Mouse (Mus musculus) erythroblast, embryonic 14.5 days (primary cell): ENCODE results near the gene Wdfy3. TPM values are rescaled to one million over a fixed set of nuclear protein-coding genes. Genes with fewer than 3 reads are reported as not detected.

ENCODE experiments used
- H3K27me3 ChIP-seq: 2 replicates; pipeline ENCODE4 v1.6.1; 2012; ENCODE audit warnings: inconsistent platforms; ENCODE audit not compliant: control insufficient read depth
- H3K36me3 ChIP-seq: 2 replicates; pipeline ENCODE4 v1.6.1; 2012; ENCODE audit warnings: mild to moderate bottlenecking, inconsistent platforms; ENCODE audit not compliant: control insufficient read depth
- H3K4me1 ChIP-seq: 2 replicates; pipeline ENCODE4 v1.6.1; 2012; ENCODE audit warnings: inconsistent platforms; ENCODE audit not compliant: control insufficient read depth
- H3K4me3 ChIP-seq: replicated peaks from 2 replicates; pipeline ENCODE3; 2012; ENCODE audit warnings: moderate library complexity, mild to moderate bottlenecking, inconsistent platforms
- H3K9me3 ChIP-seq: 2 replicates; pipeline ENCODE4 v1.6.1; 2012; ENCODE audit warnings: low read length, inconsistent platforms, mixed read lengths; ENCODE audit not compliant: control insufficient read depth
- GATA1 ChIP-seq: IDR thresholded peaks from 2 replicates; pipeline ENCODE4 v1.6.1; 2012; ENCODE audit warnings: low read length, inconsistent platforms, mixed read lengths
- TAL1 ChIP-seq: IDR thresholded peaks from 3 replicates; pipeline ENCODE4 v1.6.1; 2012; ENCODE audit warnings: low read length, inconsistent platforms, mixed read lengths
- polyA plus RNA-seq: library from polyadenylated mRNA; stranded (reverse); fragments of >175 nt; gene quantifications from 2 replicates; pipeline ENCODE4 v1.2.3, GENCODE M21; 2012

Gene Wdfy3
- polyA plus RNA-seq, 1 experiment, result 0.18 TPM

GRCm38 (mm10) chr5:101945731-101946130 is 124.0 kb downstream of the Wdfy3 start:
- no peak overlapping the region for H3K4me3 ChIP-seq
- no peak for TF ChIP-seq TAL1
- no peak for TF ChIP-seq GATA1
- no peaks in the 10 kb centered on the region for H3K4me1 ChIP-seq
- no peaks in the 10 kb centered on the region for H3K9me3 ChIP-seq
- H3K27me3 ChIP-seq, result no peaks in the 10 kb centered on the region
- peaks cover 63% of the 10 kb centered on the region for H3K36me3 ChIP-seq

DNA sequence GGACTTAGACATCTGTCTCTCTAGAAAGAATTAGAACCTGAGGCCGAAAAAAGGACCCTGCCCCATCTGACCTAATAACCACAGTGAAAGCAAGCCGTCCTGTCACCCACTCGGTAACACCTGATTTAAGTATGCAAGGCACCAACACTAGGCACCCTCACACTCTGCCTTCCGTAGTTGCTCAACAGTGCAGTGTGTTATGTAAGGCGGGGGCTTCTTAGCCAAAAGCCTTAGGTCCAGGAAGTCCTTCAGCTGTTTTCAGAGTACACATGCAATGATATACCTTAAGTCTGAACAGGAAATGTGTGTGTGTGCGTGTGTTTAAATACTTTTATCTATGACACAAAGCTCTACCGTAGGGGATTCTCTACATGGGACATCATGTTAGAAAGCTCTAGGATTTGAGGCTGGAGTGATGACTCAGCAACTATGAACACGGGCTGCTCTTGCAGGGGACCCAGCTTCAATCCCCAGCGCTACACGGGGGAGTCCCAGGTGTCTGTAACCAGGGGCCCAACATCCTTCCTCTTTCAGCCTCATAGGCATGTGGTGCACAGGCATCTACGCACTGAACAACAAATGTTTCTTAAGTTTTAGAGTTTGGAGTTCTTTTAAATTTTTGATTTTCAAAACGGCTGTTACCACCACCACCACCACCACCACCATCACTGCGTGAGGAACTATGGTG is 131.7 kb downstream of the Wdfy3 start:
- Histone ChIP-seq H3K27me3 (no peaks in the 10 kb centered on the region), H3K36me3 (peaks cover 68% of the 10 kb centered on the region), H3K4me1 (no peaks in the 10 kb centered on the region), H3K9me3 (no peaks in the 10 kb centered on the region), H3K4me3 (no peak overlapping the region)
- no peak for TF ChIP-seq TAL1
- TF ChIP-seq GATA1, result no peak

- H3K27me3 ChIP-seq, result no peaks in the 10 kb centered on the region
- H3K4me1 ChIP-seq, result no peaks in the 10 kb centered on the region
- no peaks in the 10 kb centered on the region for H3K9me3 ChIP-seq
- H3K4me3 ChIP-seq, result no peak overlapping the region
- TF ChIP-seq TAL1 (no peak), GATA1 (no peak)
- H3K36me3 ChIP-seq, result peaks cover 61% of the 10 kb centered on the region
Observed at GRCm38 (mm10) chr5:101937362-101937761, 132.4 kb downstream of the Wdfy3 start.

- Histone ChIP-seq H3K9me3 (no peaks in the 10 kb centered on the region), H3K4me1 (no peaks in the 10 kb centered on the region), H3K36me3 (peaks cover 50% of the 10 kb centered on the region), H3K4me3 (no peak overlapping the region), H3K27me3 (no peaks in the 10 kb centered on the region)
- no peak for TF ChIP-seq TAL1
- TF ChIP-seq GATA1, result no peak
Observed at GRCm38 (mm10) chr5:101935893-101936292, 133.8 kb downstream of the Wdfy3 start.

GRCm38 (mm10) chr5:101934629-101935028 is 135.1 kb downstream of the Wdfy3 start:
- Histone ChIP-seq H3K27me3 (no peaks in the 10 kb centered on the region), H3K36me3 (peaks cover 50% of the 10 kb centered on the region), H3K9me3 (no peaks in the 10 kb centered on the region), H3K4me1 (no peaks in the 10 kb centered on the region), H3K4me3 (no peak overlapping the region)
- no peak for TF ChIP-seq TAL1
- no peak for TF ChIP-seq GATA1

- no peak overlapping the region for H3K4me3 ChIP-seq
- H3K27me3 ChIP-seq, result no peaks in the 10 kb centered on the region
- H3K4me1 ChIP-seq, result no peaks in the 10 kb centered on the region
- TF ChIP-seq GATA1, result no peak
- no peak for TF ChIP-seq TAL1
- H3K9me3 ChIP-seq, result no peaks in the 10 kb centered on the region
- peaks cover 55% of the 10 kb centered on the region for H3K36me3 ChIP-seq
Observed at GRCm38 (mm10) chr5:101932971-101933810, 136.5 kb downstream of the Wdfy3 start.

DNA sequence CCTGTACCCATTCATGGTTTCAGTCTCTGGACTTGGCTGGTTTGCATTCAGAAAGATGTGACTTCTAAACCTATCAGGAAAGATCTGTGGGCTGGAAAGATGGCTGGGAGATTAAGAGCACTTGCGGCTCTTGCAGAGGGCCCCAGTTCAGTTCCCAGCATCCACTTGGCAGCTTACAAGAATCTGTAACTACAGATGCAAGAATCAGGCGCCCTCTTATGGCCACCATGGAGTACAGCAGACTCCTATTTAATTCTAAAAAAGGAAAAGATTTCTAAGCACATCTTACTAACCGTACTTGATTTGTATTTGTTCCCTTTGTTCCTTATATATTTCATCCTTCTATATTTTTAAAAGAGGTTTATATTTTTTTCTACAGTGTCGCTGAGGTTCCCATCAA is 137.7 kb downstream of the Wdfy3 start:
- H3K9me3 ChIP-seq, result no peaks in the 10 kb centered on the region
- H3K4me1 ChIP-seq, result no peaks in the 10 kb centered on the region
- no peaks in the 10 kb centered on the region for H3K27me3 ChIP-seq
- TF ChIP-seq GATA1, result no peak
- TF ChIP-seq TAL1, result no peak
- no peak overlapping the region for H3K4me3 ChIP-seq
- H3K36me3 ChIP-seq, result peaks cover 44% of the 10 kb centered on the region

GRCm38 (mm10) chr5:101926311-101926710 is 143.4 kb downstream of the Wdfy3 start:
- TF ChIP-seq TAL1 (no peak), GATA1 (no peak)
- Histone ChIP-seq H3K36me3 (peaks cover 57% of the 10 kb centered on the region), H3K9me3 (no peaks in the 10 kb centered on the region)

GRCm38 (mm10) chr5:101923710-101924109 is 146.0 kb downstream of the Wdfy3 start:
- TF ChIP-seq TAL1 (no peak), GATA1 (no peak)
- H3K36me3 ChIP-seq, result peaks cover 61% of the 10 kb centered on the region
- H3K9me3 ChIP-seq, result no peaks in the 10 kb centered on the region
- no peaks in the 10 kb centered on the region for H3K27me3 ChIP-seq
- no peak overlapping the region for H3K4me3 ChIP-seq
- no peaks in the 10 kb centered on the region for H3K4me1 ChIP-seq

More at GRCm38 (mm10) chr5:101926311-101926710, 143.4 kb downstream of the Wdfy3 start:
- no peak overlapping the region for H3K4me3 ChIP-seq
- no peaks in the 10 kb centered on the region for H3K4me1 ChIP-seq
- no peaks in the 10 kb centered on the region for H3K27me3 ChIP-seq
